Mouse (Mus musculus) heart, postnatal 36 days (tissue): ENCODE measurements around the gene Zfp984. TPM values are rescaled to one million over a fixed set of nuclear protein-coding genes. Genes with fewer than 3 reads are reported as not detected.
"Not testable (repeated sequence)": the region's sequence is repeated elsewhere in the genome, so short reads cannot be mapped to it uniquely, and the experiment has no call there.

Experiments used
- DNase-seq, 2 experiments: peaks; one replicate each; pipeline ENCODE4 v3.0.0; 2021 to 2022
- intact Hi-C: fragments of 180-260 bp; cut with DNase I; formaldehyde crosslinking; loops from one replicate; pipeline ENCODE4 v1.15.1; 2025
- total RNA-seq, 2 experiments: library from RNA; stranded (reverse); gene quantifications; 2 replicates each; pipeline ENCODE4 v1.2.3; 2021

The Zfp984 gene
- 1 to 10 TPM; 2.4 to 2.7 TPM for total RNA-seq

GRCm38 (mm10) chr4:147809292-147809965 lies at the start of gene Zfp984:
Gene Zfp984, minus strand, starts transcription at chr4:147809788.
- intact Hi-C loops = not testable (repeated sequence)
- peak; percentile 26 to 48 for DNase-seq

- DNase-seq = no peak
- intact Hi-C loops = loop anchor here (2.0 kb wide), 1 partner anchor 18 kb away; the partner anchor contains the start of genes Fv1 and Miip
Measured at GRCm38 (mm10) chr4:147850776-147851175, 41.2 kb upstream of the Zfp984 start.

- no peak for DNase-seq
- intact Hi-C loops = loop anchor here (5.0 to 10.0 kb wide), 2 partner anchors 36 to 404 kb away; no protein-coding TSS in a partner anchor
Measured at GRCm38 (mm10) chr4:147848584-147848991, 39.0 kb upstream of the Zfp984 start.

GRCm38 (mm10) chr4:147847614-147848583 lies 38.3 kb upstream of the Zfp984 start, which contains the start of gene Zfp933:
Gene Zfp933, minus strand, starts transcription at chr4:147848366.
- DNase-seq = peak; percentile 68 to 76
- intact Hi-C loops = loop anchor here (5.0 to 10.0 kb wide), 2 partner anchors 36 to 403 kb away; no protein-coding TSS in a partner anchor

- intact Hi-C loops = loop anchor here (10.0 kb wide), 1 partner anchor 398 kb away; no protein-coding TSS in a partner anchor
- DNase-seq = no peak
Measured at GRCm38 (mm10) chr4:147842871-147843270, 33.3 kb upstream of the Zfp984 start.

- DNase-seq = peak; percentile 17 to 22
- intact Hi-C loops = not testable (repeated sequence)
Measured at GRCm38 (mm10) chr4:147839282-147839681, 29.7 kb upstream of the Zfp984 start.

GRCm38 (mm10) chr4:147824389-147824788 lies 14.8 kb upstream of the Zfp984 start:
- intact Hi-C loops = no loop called here
- DNase-seq = no peak

- intact Hi-C loops, DNase-seq: not testable (repeated sequence)
Measured at GRCm38 (mm10) chr4:147821414-147821813, 11.8 kb upstream of the Zfp984 start.

GRCm38 (mm10) chr4:147819659-147820058 lies 10.1 kb upstream of the Zfp984 start:
- not testable (repeated sequence) for DNase-seq
- intact Hi-C loops = loop anchor here (10.0 kb wide), 1 partner anchor 255 kb away; no protein-coding TSS in a partner anchor

GRCm38 (mm10) chr4:147814592-147815167 lies 5.1 kb upstream of the Zfp984 start:
- intact Hi-C loops = loop anchor here (5.0 to 10.0 kb wide), 2 partner anchors 33 to 250 kb away; partner anchors contain the start of gene Zfp933
- DNase-seq = no peak

- intact Hi-C loops = loop anchor here (5.0 to 10.0 kb wide), 2 partner anchors 34 to 249 kb away; partner anchors contain the start of gene Zfp933
- DNase-seq = no peak
Measured at GRCm38 (mm10) chr4:147813249-147813765, 3.7 kb upstream of the Zfp984 start.

GRCm38 (mm10) chr4:147809966-147810304 lies 347 bp upstream of the Zfp984 start:
- DNase-seq = not testable (repeated sequence)
- intact Hi-C loops = loop anchor here (5.0 to 10.0 kb wide), 2 partner anchors 37 to 245 kb away; partner anchors contain the start of gene Zfp933

GRCm38 (mm10) chr4:147808483-147808882 lies 1.1 kb downstream of the Zfp984 start:
- DNase-seq, intact Hi-C loops: not testable (repeated sequence)

GRCm38 (mm10) chr4:147795308-147795707 lies 14.3 kb downstream of the Zfp984 start:
- intact Hi-C loops = not testable (repeated sequence)

GRCm38 (mm10) chr4:147794026-147794665 lies 15.4 kb downstream of the Zfp984 start:
- intact Hi-C loops = not testable (repeated sequence)

More at GRCm38 (mm10) chr4:147795308-147795707, 14.3 kb downstream of the Zfp984 start:
- not testable (repeated sequence) for DNase-seq

GRCm38 (mm10) chr4:147793390-147793916 lies 16.1 kb downstream of the Zfp984 start:
- DNase-seq, intact Hi-C loops: not testable (repeated sequence)

More at GRCm38 (mm10) chr4:147794026-147794665, 15.4 kb downstream of the Zfp984 start:
- DNase-seq = not testable (repeated sequence)

GRCm38 (mm10) chr4:147791729-147792128 lies 17.9 kb downstream of the Zfp984 start:
- intact Hi-C loops = not testable (repeated sequence)

GRCm38 (mm10) chr4:147746255-147746654 lies 63.3 kb downstream of the Zfp984 start:
- intact Hi-C loops, DNase-seq: not testable (repeated sequence)

More at GRCm38 (mm10) chr4:147791729-147792128, 17.9 kb downstream of the Zfp984 start:
- DNase-seq = not testable (repeated sequence)
